15 mouse cellular contexts compared by ENCODE assay signal in genomic region chr8:120526577-120526976, GRCm38 (mm10).
DNase-seq lines count a peak whose midpoint lies in the region; ATAC-seq lines count a peak whose summit lies in the region.
"Had no signal": no experiment of that assay in that cellular context is flagged by ENCODE, and none has a peak within 500 bp of the region (broad histone marks: within the 10 kb centered on the region; RNA-seq: fewer than 3 reads in every experiment).

No protein-coding gene starts in this region.

- ATAC-seq in heart, embryonic 14.5 days (ENCODE audit: insufficient number of reproducible peaks, insufficient read depth, low FRiP score, low read depth) = no peak
- ATAC-seq in megakaryocyte, adult 5-6 weeks (ENCODE audit: poor library complexity, severe bottlenecking) = no peak
- no peak for ATAC-seq in forebrain, embryonic 13.5 days
- ATAC-seq in hindbrain, embryonic 12.5 days (ENCODE audit: low FRiP score) = no peak
- ATAC-seq: CD4-positive, CD25-positive, alpha-beta regulatory T cell, adult 4 months had no signal

- H3K4me1 ChIP-seq in heart, embryonic 14.5 days (ENCODE audit: control insufficient read depth in 2 of 2, insufficient read depth in 2 of 2, low read length in 2 of 2) = peaks cover 63 to 73% of the 10 kb centered on the region in 2 experiments
- H3K4me1 ChIP-seq in megakaryocyte, embryonic 14.5 days = peaks cover 100% of the 10 kb centered on the region
- H3K4me1 ChIP-seq in forebrain, embryonic 13.5 days = peaks cover 85% of the 10 kb centered on the region
- H3K4me1 ChIP-seq in hindbrain, embryonic 12.5 days = peaks cover 86% of the 10 kb centered on the region

- no peak for DNase-seq in heart, postnatal 14 days
- DNase-seq in retina, embryonic 14.5 days (ENCODE audit: low spot score) = no peak
- DNase-seq: cerebellum, adult 11-12 months; kidney, adult 11 months; kidney, postnatal 14 days; liver, embryonic 13.5 days; lung, postnatal 14 days; right cerebral cortex, postnatal 25 days had no signal

- H3K4me2 ChIP-seq in heart, embryonic 14.5 days (ENCODE audit: low read length) = peak overlapping the region; percentile 16; the same call in 1 of the 2 replicates
- no peak overlapping the region for H3K4me2 ChIP-seq in forebrain, embryonic 13.5 days
- H3K4me2 ChIP-seq in hindbrain, embryonic 12.5 days (replicated peaks) = no peak overlapping the region
- H3K4me2 ChIP-seq: embryonic facial prominence, embryonic 15.5 days; liver, embryonic 13.5 days had no signal

- WGBS in heart, embryonic 14.5 days = 37% methylated on average over 4 of the region's 4 CpGs
- WGBS in forebrain, embryonic 13.5 days = 44% methylated on average over 4 of the region's 4 CpGs
- WGBS in hindbrain, embryonic 12.5 days = 30% methylated on average over 4 of the region's 4 CpGs

- intact Hi-C loops in heart, postnatal 14 days (cut with DNase I) = no loop called here

- H3K27ac ChIP-seq in heart, embryonic 14.5 days (replicated peaks in 1 of 2; ENCODE audit: control insufficient read depth in 1 of 2, insufficient read depth in 1 of 2, low read depth in 2 of 2, low read length in 2 of 2) = peak overlapping the region; percentile 83 to 90
- peak overlapping the region; percentile 45 for H3K27ac ChIP-seq in forebrain, embryonic 13.5 days
- H3K27ac ChIP-seq in hindbrain, embryonic 12.5 days = peak overlapping the region; percentile 23; the same call in 1 of the 2 replicates

- H3K36me3 ChIP-seq in heart, embryonic 14.5 days (ENCODE audit: control insufficient read depth, insufficient read depth, low read length) = no peaks in the 10 kb centered on the region
- peaks cover 89% of the 10 kb centered on the region for H3K36me3 ChIP-seq in megakaryocyte, embryonic 14.5 days (replicated peaks; ENCODE audit: low read length)
- no peaks in the 10 kb centered on the region for H3K36me3 ChIP-seq in forebrain, embryonic 13.5 days (ENCODE audit: poor library complexity, severe bottlenecking)
- H3K36me3 ChIP-seq in hindbrain, embryonic 12.5 days = no peaks in the 10 kb centered on the region
- H3K36me3 ChIP-seq: embryonic facial prominence, embryonic 15.5 days had no signal

- H3K9me3 ChIP-seq in heart, embryonic 14.5 days (ENCODE audit: control insufficient read depth, low read length) = no peaks in the 10 kb centered on the region
- no peaks in the 10 kb centered on the region for H3K9me3 ChIP-seq in megakaryocyte, embryonic 14.5 days
- H3K9me3 ChIP-seq in forebrain, embryonic 13.5 days (replicated peaks) = no peaks in the 10 kb centered on the region
- no peaks in the 10 kb centered on the region for H3K9me3 ChIP-seq in hindbrain, embryonic 12.5 days (replicated peaks)
- H3K9me3 ChIP-seq: embryonic facial prominence, embryonic 15.5 days; liver, embryonic 13.5 days had no signal

- H3K27me3 ChIP-seq in heart, embryonic 14.5 days (ENCODE audit: control insufficient read depth, insufficient read depth, low read length) = no peaks in the 10 kb centered on the region
- H3K27me3 ChIP-seq in megakaryocyte, embryonic 14.5 days (replicated peaks) = no peaks in the 10 kb centered on the region
- H3K27me3 ChIP-seq in forebrain, embryonic 13.5 days = no peaks in the 10 kb centered on the region
- no peaks in the 10 kb centered on the region for H3K27me3 ChIP-seq in hindbrain, embryonic 12.5 days
- H3K27me3 ChIP-seq: embryonic facial prominence, embryonic 15.5 days; liver, embryonic 13.5 days had no signal

- H3K9ac ChIP-seq in heart, embryonic 14.5 days (ENCODE audit: low read length) = peak overlapping the region; percentile 51; the same call in 1 of the 2 replicates
- H3K9ac ChIP-seq in forebrain, embryonic 13.5 days = peak overlapping the region; percentile 1; the same call in 1 of the 2 replicates
- no peak overlapping the region for H3K9ac ChIP-seq in hindbrain, embryonic 12.5 days
- H3K9ac ChIP-seq: embryonic facial prominence, embryonic 15.5 days had no signal

- no peak overlapping the region for H3K4me3 ChIP-seq in heart, embryonic 14.5 days (ENCODE audit: control insufficient read depth in 1 of 2, insufficient read depth in 1 of 2, low read depth in 1 of 2, low read length in 2 of 2)
- peak overlapping the region; percentile 84 for H3K4me3 ChIP-seq in megakaryocyte, embryonic 14.5 days (replicated peaks)
- no peak overlapping the region for H3K4me3 ChIP-seq in forebrain, embryonic 13.5 days
- H3K4me3 ChIP-seq in hindbrain, embryonic 12.5 days = no peak overlapping the region
- H3K4me3 ChIP-seq: embryonic facial prominence, embryonic 15.5 days; liver, embryonic 13.5 days had no signal

Comparison
In these comparisons a context has a peak if more than half of its experiments do, and no peak if none do; other contexts are left out.
1. H3K27ac ChIP-seq: peak in every context shown above with its lines; median percentile 86 in heart, embryonic 14.5 days; 45 in forebrain, embryonic 13.5 days; 23 in hindbrain, embryonic 12.5 days.